Mouse (Mus musculus) cortical plate, adult 2 months (tissue): ENCODE results near the gene Arhgap5.

Experiments
- CTCF ChIP-seq: fragments of 200-500 bp; IDR thresholded peaks from 2 replicates; pipeline ENCODE4 v1.5.1; 2011; ENCODE audit warnings: mild to moderate bottlenecking, control low read depth, low read length; ENCODE audit not compliant: insufficient read depth; ENCODE audit errors: extremely low read depth
- POLR2A ChIP-seq: fragments of 200-500 bp; IDR thresholded peaks from 2 replicates; pipeline ENCODE4 v1.6.1; 2011; ENCODE audit warnings: mild to moderate bottlenecking, low read length, control low read depth; ENCODE audit not compliant: insufficient read depth; ENCODE audit errors: extremely low read depth

- no peak for TF ChIP-seq CTCF
- TF ChIP-seq POLR2A: no peak
Observed at GRCm38 (mm10) chr12:52478611-52479010, 25.2 kb upstream of the Arhgap5 start.
